Mouse (Mus musculus) neural tube, embryonic 10.5 days (tissue): ENCODE measurements around the gene Slc5a5.
A peak's percentile ranks its signal among the peaks of the same experiment; 100 is the strongest.

ENCODE experiments used
- DNase-seq: peaks from one replicate; pipeline ENCODE4 v3.0.0-alpha.2; 2017; ENCODE audit warnings: low spot score; ENCODE audit errors: extremely low spot score

The Slc5a5 gene

DNA sequence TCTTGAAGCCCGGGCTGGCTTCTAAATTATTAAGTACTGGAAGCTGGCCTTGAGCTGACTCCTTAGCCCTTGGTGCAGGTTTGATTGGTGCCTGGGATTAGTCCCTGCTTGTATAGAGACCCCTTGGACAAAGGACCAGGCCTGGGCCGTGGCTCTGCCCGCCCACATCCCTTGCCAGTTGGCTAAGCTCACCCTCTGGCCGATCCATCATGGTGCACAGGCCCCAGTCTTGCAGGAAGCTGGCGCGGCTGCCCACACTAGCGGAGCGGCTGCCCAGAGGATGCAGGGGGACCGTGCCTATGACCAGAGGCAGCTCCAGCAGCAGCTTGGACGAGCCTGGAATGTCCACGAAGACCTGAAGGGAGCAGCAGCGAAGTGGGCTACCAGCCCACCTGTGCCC, 55.9 kb downstream of the Slc5a5 start:
- DNase-seq: no peak

GRCm38 (mm10) chr8:70834071-70834470, 58.5 kb downstream of the Slc5a5 start:
- DNase-seq: no peak

GRCm38 (mm10) chr8:70833520-70833919, 59.0 kb downstream of the Slc5a5 start:
- no peak for DNase-seq

DNA sequence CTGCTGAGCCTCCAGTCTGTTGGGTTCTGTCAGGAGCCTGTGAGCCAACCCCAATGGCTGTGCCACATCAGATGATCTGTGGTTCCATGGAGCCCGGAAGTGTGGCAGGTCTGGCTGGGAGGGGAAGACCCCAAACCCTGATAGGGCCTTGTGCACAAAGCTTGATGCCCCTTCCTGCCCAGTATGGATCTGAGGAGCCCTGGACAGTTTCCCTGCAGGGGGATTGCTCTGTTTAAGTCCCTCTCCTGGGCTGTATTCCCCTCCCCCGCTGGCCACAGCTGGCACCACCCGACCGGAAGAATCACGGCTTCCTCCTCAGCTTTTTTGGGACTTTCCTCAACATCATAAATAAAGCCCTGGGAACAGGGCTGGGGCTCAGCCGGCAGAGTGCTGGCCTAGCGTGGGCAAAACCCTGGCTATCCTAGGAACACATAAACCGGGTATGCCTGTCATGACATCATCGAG, 59.5 kb downstream of the Slc5a5 start:
- peak; percentile 31 for DNase-seq
